Mouse (Mus musculus) forebrain, postnatal 0 days (tissue): ENCODE measurements around the gene Gmip. TPM values are rescaled to one million over a fixed set of nuclear protein-coding genes. Genes with fewer than 3 reads are reported as not detected.
A peak's percentile ranks its signal among the peaks of the same experiment; 100 is the strongest.

Experiments used
- ATAC-seq: fragments of 200-750 bp; cut with Nextera tagmentation; 2 replicates; pipeline ENCODE4 v1.8.0; 2017; ENCODE audit warnings: mild to moderate bottlenecking, moderate library complexity
- DNase-seq: peaks from one replicate; pipeline ENCODE4 v3.0.0-alpha.2; 2015
- H3K27ac ChIP-seq: fragments of 300-500 bp; sonication (generic); 2 replicates; pipeline ENCODE4 v1.5.1; 2014; ENCODE audit warnings: low read depth, mild to moderate bottlenecking, antibody characterized with exemption, low read length, moderate library complexity, mixed read lengths
- H3K27me3 ChIP-seq: fragments of 300-500 bp; sonication (generic); 2 replicates; pipeline ENCODE4 v1.6.1; 2014; ENCODE audit warnings: mild to moderate bottlenecking, low read length, mixed read lengths; ENCODE audit not compliant: insufficient read depth
- H3K36me3 ChIP-seq: fragments of 300-500 bp; sonication (generic); 2 replicates; pipeline ENCODE4 v1.6.1; 2014; ENCODE audit warnings: mild to moderate bottlenecking, moderate library complexity; ENCODE audit not compliant: insufficient read depth
- H3K4me1 ChIP-seq: fragments of 300-500 bp; sonication (generic); 2 replicates; pipeline ENCODE4 v1.6.1; 2014; ENCODE audit warnings: antibody characterized with exemption; ENCODE audit not compliant: insufficient read depth
- H3K4me2 ChIP-seq: fragments of 300-500 bp; sonication (generic); 2 replicates; pipeline ENCODE4 v1.6.1; 2014; ENCODE audit warnings: low read depth, mild to moderate bottlenecking, moderate library complexity
- H3K4me3 ChIP-seq: fragments of 300-500 bp; sonication (generic); 2 replicates; pipeline ENCODE4 v1.5.1; 2014; ENCODE audit warnings: low read depth, low read length, mixed read lengths
- H3K9ac ChIP-seq: fragments of 300-500 bp; sonication (generic); 2 replicates; pipeline ENCODE4 v1.6.1; 2014; ENCODE audit warnings: mild to moderate bottlenecking
- H3K9me3 ChIP-seq: fragments of 300-500 bp; sonication (generic); 2 replicates; pipeline ENCODE4 v1.6.1; 2016; ENCODE audit warnings: low read length
- CTCF ChIP-seq: sonication (generic); IDR thresholded peaks from 2 replicates; pipeline ENCODE4 v1.5.1; 2016; ENCODE audit warnings: antibody characterized with exemption, control low read depth, low read depth
- WGBS: fragments of 180-500 bp; shearing (Covaris S2); extraction: QIAGEN DNeasy Blood & Tissue Kit; methylation state at CpG from one replicate; pipeline ENCODE4 v1.1.7; 2014; 5-methylcytosine and 5-hydroxymethylcytosine counted together
- polyA plus RNA-seq: library from polyadenylated mRNA; unstranded; fragments of >200 nt; fragmentation: Nextera tagmentation; extraction: Ambion mirVana; gene quantifications from 2 replicates; pipeline ENCODE4 v1.2.1, GENCODE M21; 2015
- total RNA-seq: library from RNA; depleted of rRNA; stranded (reverse); fragments of >200 nt; gene quantifications from 2 replicates; pipeline ENCODE4 v1.2.3, GENCODE M21; 2014

The Gmip gene
- total and polyA plus RNA-seq, 2 experiments from 2014 or later: 35.0 to 47.6 TPM

- DNase-seq: no peak
- Histone ChIP-seq H3K4me3 (no peak overlapping the region), H3K4me2 (no peak overlapping the region), H3K4me1 (peaks cover 11% of the 10 kb centered on the region; the same call in 1 of the 2 replicates), H3K27me3 (no peaks in the 10 kb centered on the region), H3K36me3 (peaks cover 6% of the 10 kb centered on the region), H3K27ac (no peak overlapping the region), H3K9ac (no peak overlapping the region), H3K9me3 (no peaks in the 10 kb centered on the region)
- no peak for ATAC-seq
- no peak for TF ChIP-seq CTCF
- WGBS: 92% methylated on average over 5 of the region's 5 CpGs
Measured at GRCm38 (mm10) chr8:69789105-69789504, 19.4 kb upstream of the Gmip start.

DNA sequence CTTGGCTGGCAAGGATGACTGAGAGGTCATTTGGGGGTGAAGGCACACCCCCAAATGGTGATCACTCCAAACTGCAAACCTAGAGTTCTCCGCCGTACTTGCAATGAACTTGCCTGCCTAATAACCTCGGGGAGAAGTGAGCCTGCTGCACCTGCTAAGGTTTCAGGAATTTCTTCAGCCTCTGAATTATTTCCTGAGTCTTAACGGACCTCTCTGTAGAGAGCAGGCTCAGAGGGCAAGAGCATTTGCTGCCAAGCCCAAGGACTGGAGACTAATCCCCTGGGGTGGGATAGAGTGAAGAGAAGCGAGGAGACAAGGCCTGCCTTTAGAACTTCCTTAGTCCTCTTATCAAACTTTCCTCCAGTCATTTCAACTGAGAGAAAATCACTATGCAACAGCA, 18.7 kb upstream of the Gmip start:
- no peak overlapping the region for H3K4me2 ChIP-seq
- ATAC-seq: no peak
- H3K27me3 ChIP-seq: no peaks in the 10 kb centered on the region
- no peak overlapping the region for H3K27ac ChIP-seq
- DNase-seq: no peak
- TF ChIP-seq CTCF: no peak
- no peaks in the 10 kb centered on the region for H3K9me3 ChIP-seq
- H3K36me3 ChIP-seq: peaks cover 12% of the 10 kb centered on the region
- WGBS: 75% methylated on average over 5 of the region's 5 CpGs
- H3K9ac ChIP-seq: no peak overlapping the region
- peaks cover 11% of the 10 kb centered on the region; the same call in 1 of the 2 replicates for H3K4me1 ChIP-seq
- H3K4me3 ChIP-seq: no peak overlapping the region

GRCm38 (mm10) chr8:69790364-69790763, 18.1 kb upstream of the Gmip start:
- Histone ChIP-seq H3K9ac (peak overlapping the region; percentile 94), H3K36me3 (peaks cover 19% of the 10 kb centered on the region), H3K4me2 (peak overlapping the region; percentile 79), H3K27ac (peak overlapping the region; percentile 85), H3K4me3 (peak overlapping the region; percentile 99), H3K27me3 (no peaks in the 10 kb centered on the region), H3K4me1 (peaks cover 11% of the 10 kb centered on the region; the same call in 1 of the 2 replicates), H3K9me3 (no peaks in the 10 kb centered on the region)
- WGBS: 36% methylated on average over 11 of the region's 11 CpGs
- ATAC-seq (no peak), DNase-seq (no peak)
- no peak for TF ChIP-seq CTCF

- H3K27me3 ChIP-seq: no peaks in the 10 kb centered on the region
- TF ChIP-seq CTCF: peak; percentile 24
- H3K4me3 ChIP-seq: peak within 1 kb of the TSS; percentile 99
- peak; percentile 92 for DNase-seq
- peak within 1 kb of the TSS; percentile 94 for H3K9ac ChIP-seq
- H3K9me3 ChIP-seq: no peaks in the 10 kb centered on the region
- under 1% methylated on average over 38 of the region's 38 CpGs for WGBS
- peaks cover 11% of the 10 kb centered on the region; the same call in 1 of the 2 replicates for H3K4me1 ChIP-seq
- peaks cover 24% of the 10 kb centered on the region for H3K36me3 ChIP-seq
- peak within 1 kb of the TSS; percentile 79 for H3K4me2 ChIP-seq
- ATAC-seq: peak; percentile 97
- peak within 1 kb of the TSS; percentile 85 for H3K27ac ChIP-seq
Measured at GRCm38 (mm10) chr8:69790773-69791367, 17.6 kb upstream of the Gmip start, which contains the start of the genes Atp13a1 and Zfp866. Atp13a1 (plus strand) TSS chr8:69791163. Zfp866 (minus strand) TSS chr8:69791178.

DNA sequence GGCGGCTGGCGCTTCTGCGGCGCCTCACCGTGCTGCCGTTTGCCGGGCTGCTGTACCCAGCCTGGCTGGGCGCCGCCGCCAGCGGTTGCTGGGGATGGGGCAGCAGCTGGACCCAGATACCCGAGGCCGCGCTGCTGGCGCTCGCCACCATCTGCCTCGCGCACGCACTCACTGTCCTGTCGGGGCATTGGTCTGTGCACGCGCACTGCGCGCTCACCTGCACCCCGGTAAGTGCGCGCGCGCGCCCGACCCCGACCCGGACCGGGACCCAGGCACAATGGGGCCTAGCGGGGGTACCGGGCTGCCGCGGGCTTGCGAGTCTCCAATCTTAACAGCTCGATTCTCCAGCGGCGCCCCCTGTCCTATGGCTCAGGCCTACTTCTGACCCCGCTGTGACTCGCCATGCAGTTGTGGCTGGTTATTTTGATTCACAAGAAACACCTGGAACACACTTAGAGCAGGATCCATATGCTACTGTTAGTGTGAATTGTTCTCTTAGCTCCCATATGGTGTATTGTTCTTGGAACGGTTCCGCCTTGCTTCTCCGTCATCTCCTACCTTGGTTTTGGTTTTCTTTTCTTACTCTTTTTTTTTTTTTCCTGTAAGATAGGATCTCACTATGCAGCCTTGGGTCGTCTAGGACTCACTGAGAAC, 16.9 kb upstream of the Gmip start:
- Histone ChIP-seq H3K36me3 (peaks cover 31% of the 10 kb centered on the region), H3K4me3 (peak overlapping the region; percentile 99), H3K27ac (peak overlapping the region; percentile 85), H3K9me3 (no peaks in the 10 kb centered on the region), H3K4me2 (peak overlapping the region; percentile 79), H3K27me3 (no peaks in the 10 kb centered on the region), H3K9ac (peak overlapping the region; percentile 94), H3K4me1 (peaks cover 11% of the 10 kb centered on the region; the same call in 1 of the 2 replicates)
- WGBS: under 1% methylated on average over 46 of the region's 48 CpGs
- ATAC-seq: peak; percentile 64
- DNase-seq: peak; percentile 36
- TF ChIP-seq CTCF: no peak

DNA sequence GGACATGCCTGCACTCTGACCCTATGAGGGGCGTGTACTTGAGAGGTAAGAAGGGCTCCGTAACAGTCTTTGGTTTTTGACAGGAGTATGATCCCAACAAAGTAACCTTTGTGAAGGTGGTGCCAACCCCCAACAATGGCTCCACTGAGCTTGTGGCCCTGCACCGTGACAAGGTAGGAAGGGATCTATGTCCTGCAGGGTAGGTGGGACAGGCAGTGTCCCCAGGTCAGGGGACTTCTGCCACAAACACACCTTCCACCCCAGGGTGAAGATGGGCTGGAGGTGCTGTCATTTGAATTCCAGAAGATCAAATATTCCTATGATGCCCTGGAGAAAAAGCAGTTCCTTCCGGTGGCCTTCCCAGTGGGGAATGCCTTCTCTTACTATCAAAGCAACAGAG, 14.8 kb upstream of the Gmip start:
- no peak overlapping the region for H3K4me3 ChIP-seq
- H3K9me3 ChIP-seq: no peaks in the 10 kb centered on the region
- H3K4me2 ChIP-seq: no peak overlapping the region
- H3K9ac ChIP-seq: no peak overlapping the region
- TF ChIP-seq CTCF: no peak
- H3K27ac ChIP-seq: no peak overlapping the region
- peaks cover 11% of the 10 kb centered on the region; the same call in 1 of the 2 replicates for H3K4me1 ChIP-seq
- 90% methylated on average over 4 of the region's 4 CpGs for WGBS
- no peaks in the 10 kb centered on the region for H3K27me3 ChIP-seq
- DNase-seq: no peak
- peaks cover 52% of the 10 kb centered on the region for H3K36me3 ChIP-seq
- no peak for ATAC-seq

- H3K9ac ChIP-seq: no peak overlapping the region
- no peak overlapping the region for H3K27ac ChIP-seq
- H3K4me2 ChIP-seq: no peak overlapping the region
- H3K9me3 ChIP-seq: no peaks in the 10 kb centered on the region
- ATAC-seq (no peak), DNase-seq (no peak)
- H3K36me3 ChIP-seq: peaks cover 56% of the 10 kb centered on the region
- no peaks in the 10 kb centered on the region for H3K27me3 ChIP-seq
- H3K4me1 ChIP-seq: peaks cover 11% of the 10 kb centered on the region; the same call in 1 of the 2 replicates
- WGBS: 94% methylated on average over 3 of the region's 3 CpGs
- H3K4me3 ChIP-seq: no peak overlapping the region
- TF ChIP-seq CTCF: no peak
Measured at GRCm38 (mm10) chr8:69794096-69794495, 14.4 kb upstream of the Gmip start.
